Mouse (Mus musculus): ENCODE measurements around the gene Ccdc83. TPM values are rescaled to one million over a fixed set of nuclear protein-coding genes. Genes with fewer than 3 reads are reported as not detected.
A peak's percentile ranks its signal among the peaks of the same experiment; 100 is the strongest.

The Ccdc83 gene
- polyA plus RNA-seq, 1 experiment = not detected

GRCm38 (mm10) chr7:90280878-90281277, 15.3 kb upstream of the Ccdc83 start:
- H3K36me3 ChIP-seq (ENCODE audit: control insufficient read depth, insufficient read depth, low read length) = no peaks in the 10 kb centered on the region
- H3K4me3 ChIP-seq (ENCODE audit: control insufficient read depth, insufficient read depth, low read length) = no peak overlapping the region
- 24% methylated on average over 8 of the region's 8 CpGs for WGBS
- no peak overlapping the region for H3K27ac ChIP-seq (ENCODE audit: control insufficient read depth, insufficient read depth, low read length)
- no peak for DNase-seq
- TF ChIP-seq POLR2A (IDR thresholded peaks at IDR 0.05; ENCODE audit: control insufficient read depth, extremely low read depth, insufficient read depth, low read length, poor library complexity) (no peak), CTCF (IDR thresholded peaks at IDR 0.05; ENCODE audit: borderline replicate concordance, control insufficient read depth, extremely low read depth, insufficient read depth, low read length, poor library complexity) (no peak)
- H3K27me3 ChIP-seq (ENCODE audit: control insufficient read depth, insufficient read depth, low read length) = no peaks in the 10 kb centered on the region
- peaks cover 4% of the 10 kb centered on the region for H3K4me1 ChIP-seq (replicated peaks; ENCODE audit: control insufficient read depth, insufficient read depth, low read length)

GRCm38 (mm10) chr7:90280274-90280875, 14.8 kb upstream of the Ccdc83 start:
- 59% methylated on average over 11 of the region's 11 CpGs for WGBS
- DNase-seq = peak; percentile 68
- no peaks in the 10 kb centered on the region for H3K27me3 ChIP-seq (ENCODE audit: control insufficient read depth, insufficient read depth, low read length)
- no peak overlapping the region for H3K27ac ChIP-seq (ENCODE audit: control insufficient read depth, insufficient read depth, low read length)
- no peak for TF ChIP-seq POLR2A (IDR thresholded peaks at IDR 0.05; ENCODE audit: control insufficient read depth, extremely low read depth, insufficient read depth, low read length, poor library complexity)
- TF ChIP-seq CTCF (IDR thresholded peaks at IDR 0.05; ENCODE audit: borderline replicate concordance, control insufficient read depth, extremely low read depth, insufficient read depth, low read length, poor library complexity) = no peak
- H3K36me3 ChIP-seq (ENCODE audit: control insufficient read depth, insufficient read depth, low read length) = no peaks in the 10 kb centered on the region
- H3K4me1 ChIP-seq (replicated peaks; ENCODE audit: control insufficient read depth, insufficient read depth, low read length) = peaks cover 4% of the 10 kb centered on the region
- no peak overlapping the region for H3K4me3 ChIP-seq (ENCODE audit: control insufficient read depth, insufficient read depth, low read length)

- no peak for DNase-seq
- Histone ChIP-seq H3K27me3 (ENCODE audit: control insufficient read depth, insufficient read depth, low read length) (no peaks in the 10 kb centered on the region), H3K27ac (ENCODE audit: control insufficient read depth, insufficient read depth, low read length) (no peak overlapping the region), H3K4me1 (replicated peaks; ENCODE audit: control insufficient read depth, insufficient read depth, low read length) (peaks cover 4% of the 10 kb centered on the region), H3K36me3 (ENCODE audit: control insufficient read depth, insufficient read depth, low read length) (no peaks in the 10 kb centered on the region), H3K4me3 (ENCODE audit: control insufficient read depth, insufficient read depth, low read length) (no peak overlapping the region)
- WGBS = 90% methylated on average over 4 of the region's 4 CpGs
- TF ChIP-seq POLR2A (IDR thresholded peaks at IDR 0.05; ENCODE audit: control insufficient read depth, extremely low read depth, insufficient read depth, low read length, poor library complexity) (no peak), CTCF (IDR thresholded peaks at IDR 0.05; ENCODE audit: borderline replicate concordance, control insufficient read depth, extremely low read depth, insufficient read depth, low read length, poor library complexity) (no peak)
These were observed 13.6 kb upstream of the Ccdc83 start for GRCm38 (mm10) chr7:90279136-90279535.

- no peak for TF ChIP-seq POLR2A (IDR thresholded peaks at IDR 0.05; ENCODE audit: control insufficient read depth, extremely low read depth, insufficient read depth, low read length, poor library complexity)
- no peak for TF ChIP-seq CTCF (IDR thresholded peaks at IDR 0.05; ENCODE audit: borderline replicate concordance, control insufficient read depth, extremely low read depth, insufficient read depth, low read length, poor library complexity)
- DNase-seq = no peak
- Histone ChIP-seq H3K36me3 (ENCODE audit: control insufficient read depth, insufficient read depth, low read length) (no peaks in the 10 kb centered on the region), H3K27me3 (ENCODE audit: control insufficient read depth, insufficient read depth, low read length) (no peaks in the 10 kb centered on the region), H3K4me3 (ENCODE audit: control insufficient read depth, insufficient read depth, low read length) (no peak overlapping the region), H3K27ac (ENCODE audit: control insufficient read depth, insufficient read depth, low read length) (no peak overlapping the region), H3K4me1 (replicated peaks; ENCODE audit: control insufficient read depth, insufficient read depth, low read length) (peaks cover 4% of the 10 kb centered on the region)
- 94% methylated on average over 4 of the region's 4 CpGs for WGBS
These were observed 12.2 kb upstream of the Ccdc83 start for GRCm38 (mm10) chr7:90277769-90278168.

GRCm38 (mm10) chr7:90277246-90277645, 11.7 kb upstream of the Ccdc83 start:
- 91% methylated on average over 3 of the region's 3 CpGs for WGBS
- Histone ChIP-seq H3K4me3 (ENCODE audit: control insufficient read depth, insufficient read depth, low read length) (no peak overlapping the region), H3K36me3 (ENCODE audit: control insufficient read depth, insufficient read depth, low read length) (no peaks in the 10 kb centered on the region), H3K27me3 (ENCODE audit: control insufficient read depth, insufficient read depth, low read length) (no peaks in the 10 kb centered on the region), H3K27ac (ENCODE audit: control insufficient read depth, insufficient read depth, low read length) (no peak overlapping the region), H3K4me1 (replicated peaks; ENCODE audit: control insufficient read depth, insufficient read depth, low read length) (peaks cover 4% of the 10 kb centered on the region)
- DNase-seq = no peak
- no peak for TF ChIP-seq POLR2A (IDR thresholded peaks at IDR 0.05; ENCODE audit: control insufficient read depth, extremely low read depth, insufficient read depth, low read length, poor library complexity)
- no peak for TF ChIP-seq CTCF (IDR thresholded peaks at IDR 0.05; ENCODE audit: borderline replicate concordance, control insufficient read depth, extremely low read depth, insufficient read depth, low read length, poor library complexity)

GRCm38 (mm10) chr7:90274561-90275100, 9.1 kb upstream of the Ccdc83 start:
- TF ChIP-seq CTCF (IDR thresholded peaks at IDR 0.05; ENCODE audit: borderline replicate concordance, control insufficient read depth, extremely low read depth, insufficient read depth, low read length, poor library complexity) (no peak), POLR2A (IDR thresholded peaks at IDR 0.05; ENCODE audit: control insufficient read depth, extremely low read depth, insufficient read depth, low read length, poor library complexity) (no peak)
- no peak for DNase-seq
- 63% methylated on average over 11 of the region's 11 CpGs for WGBS
- H3K27me3 ChIP-seq (ENCODE audit: control insufficient read depth, insufficient read depth, low read length) = no peaks in the 10 kb centered on the region
- no peak overlapping the region for H3K4me3 ChIP-seq (ENCODE audit: control insufficient read depth, insufficient read depth, low read length)
- no peaks in the 10 kb centered on the region for H3K36me3 ChIP-seq (ENCODE audit: control insufficient read depth, insufficient read depth, low read length)
- no peak overlapping the region for H3K27ac ChIP-seq (ENCODE audit: control insufficient read depth, insufficient read depth, low read length)
- no peaks in the 10 kb centered on the region; the same call in 1 of the 2 replicates for H3K4me1 ChIP-seq (replicated peaks; ENCODE audit: control insufficient read depth, insufficient read depth, low read length)
